Mouse (Mus musculus) adrenal gland, postnatal 10 days (tissue): ENCODE measurements at regions not wholly inside any gene's neighbourhood (a gene's known extent, or its start where the extent isn't known, plus 50 kb on each side); places are given as distances from the start of the nearest gene placed in this dataset.

Source experiments
- DNase-seq: peaks from one replicate; pipeline ENCODE4 v3.0.0; 2021; ENCODE audit warnings: mixed read lengths

DNA sequence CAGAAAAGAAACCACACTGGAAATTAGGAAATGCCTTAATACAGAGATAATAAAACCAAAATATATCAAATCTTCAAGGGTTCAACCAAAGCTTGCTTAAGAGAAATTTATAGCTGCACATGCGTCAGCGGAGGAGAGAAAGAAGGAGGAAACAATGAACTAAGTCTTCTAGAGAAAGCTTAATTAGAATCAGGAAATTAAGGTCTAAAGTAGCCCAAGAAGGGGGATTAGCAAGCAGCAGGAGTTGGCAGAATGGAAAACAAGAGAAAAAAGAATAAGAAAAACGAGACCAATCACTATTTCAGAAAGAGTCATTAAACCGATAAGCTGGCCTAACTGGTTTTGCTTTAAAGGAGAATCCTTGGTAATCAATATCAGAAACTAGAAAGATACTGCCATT is 119.4 kb upstream of the Irf2bp2 start:
- no peak for DNase-seq

DNA sequence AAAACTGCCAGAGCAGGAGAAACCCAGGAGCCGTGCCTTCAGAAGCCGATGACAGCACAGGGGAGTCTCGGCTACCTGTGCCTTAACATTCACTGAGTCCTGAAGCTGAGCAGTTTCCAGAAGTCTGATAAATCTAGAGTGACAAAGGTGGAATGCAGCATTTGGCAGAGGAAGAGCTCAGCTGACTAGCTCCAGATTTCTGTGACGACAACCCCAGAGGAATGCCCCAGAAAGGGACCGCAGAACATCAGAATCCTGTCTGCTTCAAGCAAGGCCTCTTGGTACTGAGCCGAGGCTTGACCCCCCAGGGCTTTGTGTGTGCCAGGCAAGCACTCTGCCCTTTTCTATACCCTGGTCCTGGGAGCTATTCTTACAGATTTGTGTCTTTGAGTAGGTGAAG is 119.0 kb upstream of the Irf2bp2 start:
- peak; percentile 39 for DNase-seq

DNA sequence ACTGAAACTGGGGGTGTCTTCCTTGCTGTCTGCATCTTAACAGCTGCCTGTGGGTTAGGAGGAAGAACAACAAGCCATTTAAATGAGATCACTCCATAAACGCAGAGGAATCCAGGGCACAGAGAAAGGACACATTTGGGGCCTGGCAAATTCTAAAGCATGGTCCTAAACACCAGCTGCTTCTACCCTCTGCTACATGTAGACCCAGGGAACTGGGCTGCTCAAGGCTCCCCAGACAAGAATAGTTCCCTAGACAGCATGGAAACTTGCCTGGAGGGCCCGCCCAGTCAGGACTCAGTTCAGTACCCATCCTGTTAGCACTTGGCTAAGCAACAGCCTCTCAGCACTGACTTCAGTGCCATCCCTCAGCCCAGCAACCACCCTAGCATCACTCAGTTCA is 115.2 kb upstream of the Irf2bp2 start:
- no peak for DNase-seq

DNA sequence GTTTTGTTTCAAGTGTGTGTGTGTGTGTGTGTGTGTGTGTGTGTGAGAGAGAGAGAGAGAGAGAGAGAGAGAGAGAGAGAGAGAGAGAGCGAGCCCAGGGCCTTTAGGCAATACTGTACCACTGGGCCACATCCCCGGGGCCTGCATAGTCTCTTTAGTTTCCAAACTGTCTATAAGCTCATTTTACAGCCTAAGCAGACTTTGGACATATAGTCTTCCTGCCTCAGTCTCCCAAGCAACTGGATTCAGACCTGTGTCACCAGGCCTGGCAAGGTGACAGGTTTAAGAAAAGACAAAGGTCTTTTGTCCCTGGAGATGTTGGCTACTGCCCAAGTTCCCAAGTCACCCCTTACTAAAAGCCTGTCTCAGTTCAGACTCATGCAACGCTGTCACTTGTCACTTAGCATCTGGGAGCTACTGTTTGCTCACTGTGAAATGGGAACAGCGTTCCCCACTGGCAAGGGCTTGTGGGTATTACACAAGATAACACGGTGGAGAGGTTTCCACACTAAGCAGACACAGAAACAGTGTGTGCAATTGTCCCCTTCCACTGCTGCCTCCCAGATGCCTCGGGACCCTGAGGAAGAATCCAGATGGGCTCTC is 113.6 kb upstream of the Irf2bp2 start:
- DNase-seq: no peak

DNA sequence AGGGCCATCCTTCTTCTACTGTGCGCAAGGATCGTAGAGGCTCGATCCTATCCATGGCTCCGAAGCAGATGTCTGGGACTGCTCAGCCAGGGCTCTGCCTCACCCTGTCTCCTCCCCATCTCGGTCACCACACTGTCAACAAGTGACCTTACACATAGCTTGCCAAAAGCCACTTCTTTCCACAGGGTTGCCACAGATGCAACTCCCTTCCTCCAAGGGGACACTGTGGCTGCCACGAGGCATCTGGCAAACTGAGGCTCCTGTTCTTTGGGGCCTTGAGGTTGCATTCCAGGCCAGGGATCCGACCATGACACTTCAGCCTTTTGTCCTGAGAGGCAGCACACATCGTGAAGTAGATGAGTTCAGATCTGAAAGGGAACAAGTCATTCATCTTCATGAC is 112.5 kb upstream of the Irf2bp2 start:
- DNase-seq: no peak

DNA sequence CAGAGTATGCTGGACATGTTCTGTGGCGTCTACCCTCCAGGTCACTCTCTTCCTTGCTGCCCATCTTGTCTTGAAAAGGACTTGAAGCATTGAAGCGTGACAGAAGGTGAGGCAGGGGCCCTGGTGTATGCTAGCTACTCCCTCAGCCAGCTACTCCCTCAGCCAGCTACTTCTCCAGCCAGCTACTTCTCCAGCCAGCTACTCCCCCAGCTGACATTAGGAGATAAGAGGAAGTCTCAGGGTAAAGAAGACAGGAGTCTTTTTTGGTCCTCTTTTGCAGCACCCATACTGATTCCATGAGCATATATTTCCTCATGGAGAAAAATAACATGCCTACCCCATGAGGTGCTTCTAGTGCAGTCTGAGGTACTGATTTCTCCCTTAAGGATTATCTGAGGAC is 111.6 kb upstream of the Irf2bp2 start:
- no peak for DNase-seq

DNA sequence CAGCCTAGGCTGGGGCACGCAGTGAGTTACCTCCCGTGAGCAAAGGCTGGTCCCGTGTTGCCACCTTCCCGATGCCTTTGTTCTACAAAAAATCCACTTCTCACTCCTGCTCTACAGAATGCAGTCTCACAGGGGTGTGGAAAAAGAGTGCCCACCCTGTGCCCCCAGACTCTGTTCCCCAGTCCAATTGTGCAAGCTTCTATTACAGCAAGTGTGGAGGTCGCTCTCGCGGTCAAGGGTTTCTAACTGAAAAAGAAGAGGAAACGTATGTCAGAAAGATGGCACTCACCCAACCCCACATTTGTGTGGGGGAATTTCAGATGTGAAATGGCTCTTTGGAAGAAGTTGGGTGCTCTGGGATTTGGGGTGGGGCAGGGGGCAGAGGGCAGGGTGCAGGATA is 110.9 kb upstream of the Irf2bp2 start:
- no peak for DNase-seq

DNA sequence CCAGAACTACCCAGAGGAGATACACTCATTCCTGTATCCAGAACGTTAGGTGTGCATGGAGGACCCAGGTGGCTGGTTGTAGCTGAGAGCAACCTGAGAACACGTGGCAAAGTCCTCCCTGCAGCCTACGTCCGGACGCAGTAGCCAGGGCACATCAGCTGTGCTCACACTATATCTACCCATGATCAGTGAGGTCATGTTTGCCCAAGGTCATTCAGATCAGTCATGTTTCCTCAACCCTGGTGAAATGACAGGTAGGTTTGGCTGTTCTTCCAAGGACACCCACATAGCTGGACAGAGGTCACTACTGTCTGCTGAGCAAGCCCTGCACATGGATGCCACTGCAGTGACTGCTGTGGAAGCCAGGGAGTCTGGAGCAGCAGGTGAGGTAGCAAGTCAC is 109.8 kb upstream of the Irf2bp2 start:
- no peak for DNase-seq

DNA sequence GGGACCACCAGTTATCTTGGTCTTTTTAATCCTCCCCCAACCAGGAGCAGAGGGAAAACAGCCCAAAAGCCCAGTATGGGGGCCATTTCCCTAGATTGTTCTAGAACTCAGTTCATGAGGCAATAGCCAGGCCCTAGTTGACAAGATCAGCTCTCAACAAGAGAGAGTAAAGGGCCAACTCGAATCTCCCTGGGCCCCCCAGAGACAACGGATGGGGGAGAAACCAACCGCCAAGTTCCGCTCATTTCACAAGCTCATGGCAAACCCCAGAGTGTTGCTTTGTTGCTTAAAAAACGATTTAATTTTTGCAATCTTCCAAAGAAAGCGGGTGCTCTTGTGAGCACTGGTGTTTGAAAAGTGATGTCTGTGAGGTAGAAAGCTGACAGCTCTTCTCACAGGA is 108.5 kb upstream of the Irf2bp2 start:
- DNase-seq: peak; percentile 61

DNA sequence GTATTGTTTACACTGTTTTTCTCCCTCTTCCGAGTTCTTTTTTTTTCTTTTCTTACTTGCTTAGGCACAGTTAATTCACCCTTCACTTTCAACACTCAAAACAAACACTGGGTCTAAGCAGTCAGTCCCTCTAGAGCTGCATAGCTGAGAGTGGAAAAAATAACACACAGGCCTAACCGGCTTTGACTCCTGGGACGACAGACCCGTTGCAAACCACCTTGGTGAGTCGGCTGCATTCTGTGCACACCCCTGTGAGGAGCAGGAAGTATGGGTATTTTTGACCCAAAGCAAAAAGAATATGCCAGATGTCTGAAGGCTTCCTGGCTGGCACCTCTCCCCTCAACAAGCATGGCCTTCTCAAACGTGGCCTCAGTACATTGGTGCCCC is 105.6 kb upstream of the Irf2bp2 start:
- no peak for DNase-seq

DNA sequence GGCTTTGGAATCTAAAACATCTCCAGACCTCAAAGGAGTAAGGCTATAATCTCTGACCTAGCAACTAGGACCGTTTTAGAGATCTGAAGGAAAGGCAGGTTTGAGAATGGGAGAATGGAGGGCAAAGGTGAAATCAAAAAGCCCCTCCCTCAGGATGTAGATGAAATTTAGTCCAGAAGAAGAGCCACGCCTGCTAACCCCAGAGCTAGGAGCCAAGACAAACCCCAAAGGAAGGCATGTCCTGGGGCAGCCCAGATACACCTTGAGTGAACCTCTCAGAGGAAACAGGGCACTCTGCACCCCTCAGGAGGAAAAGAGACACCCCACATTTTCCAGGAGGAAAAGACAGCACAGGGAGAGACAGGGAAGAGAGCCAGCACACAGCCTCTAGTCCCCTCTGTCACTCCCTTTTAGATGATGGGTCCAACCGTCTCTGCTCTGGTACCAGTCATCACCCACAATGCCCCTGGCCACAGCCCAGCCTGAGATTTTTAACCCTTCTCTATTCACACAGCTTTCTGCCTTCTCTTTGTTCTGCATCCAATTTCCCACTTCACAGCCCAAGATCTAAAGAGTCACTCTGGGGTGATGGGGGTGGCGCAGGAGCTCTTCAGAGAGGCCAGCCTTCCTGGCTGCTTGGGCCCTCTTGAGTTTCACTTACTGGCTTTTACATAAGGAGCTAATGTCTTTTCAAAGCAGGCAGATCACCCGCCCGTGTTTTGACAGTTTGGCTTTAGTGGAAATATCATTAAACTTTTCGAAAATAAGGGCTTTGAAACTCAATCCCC is 105.0 kb upstream of the Irf2bp2 start:
- no peak for DNase-seq

DNA sequence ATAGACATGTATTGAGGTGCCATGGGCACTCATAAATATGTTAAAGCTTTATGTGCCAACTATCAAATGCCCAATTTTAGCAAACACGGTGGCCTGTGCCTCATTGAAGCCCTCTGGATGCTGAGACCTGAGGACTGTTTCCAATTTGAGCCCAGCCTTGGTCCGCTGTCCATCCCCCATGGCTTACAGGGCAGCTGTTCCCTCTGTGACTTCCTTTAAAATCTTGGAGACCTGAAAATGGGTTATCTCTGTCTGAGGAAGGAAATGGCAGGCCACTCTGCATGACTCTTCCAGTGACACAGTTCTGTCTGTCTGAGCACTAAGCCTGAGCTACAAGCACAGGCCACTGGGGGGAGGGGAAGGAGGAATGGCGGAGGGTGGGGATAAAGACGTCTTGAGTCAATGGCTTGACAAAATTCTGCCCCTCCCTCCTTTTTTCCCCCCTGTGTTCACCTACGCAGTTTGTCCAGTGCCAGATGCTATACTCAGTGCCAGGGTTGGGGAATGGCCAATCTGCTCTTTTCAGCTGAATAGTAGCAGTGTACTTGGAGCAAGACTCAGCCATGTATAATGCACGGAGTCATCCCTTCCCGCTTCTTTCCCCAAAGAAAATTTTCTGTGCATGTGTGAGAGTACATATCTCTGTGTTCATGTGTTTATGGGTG is 102.7 kb upstream of the Irf2bp2 start:
- no peak for DNase-seq

DNA sequence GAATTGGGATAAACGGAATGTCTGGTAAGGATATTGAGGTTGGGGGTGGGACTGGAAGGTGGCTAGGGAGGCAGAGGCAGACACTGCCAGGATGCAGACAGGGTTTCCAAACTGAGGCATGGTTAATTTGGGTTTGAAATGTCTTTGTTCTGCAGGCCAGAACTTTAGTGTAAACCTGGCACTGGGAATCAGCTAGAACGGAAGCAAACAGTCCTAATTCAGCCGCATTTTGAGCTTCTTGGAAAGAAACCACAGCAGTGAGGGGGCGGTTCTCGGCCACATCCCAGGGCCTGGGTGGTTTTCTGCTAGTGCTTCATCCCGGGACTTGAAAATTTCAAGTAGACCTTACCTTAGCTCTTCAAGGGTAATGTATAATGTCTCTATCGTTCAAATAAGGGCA is 100.6 kb upstream of the Irf2bp2 start:
- no peak for DNase-seq

DNA sequence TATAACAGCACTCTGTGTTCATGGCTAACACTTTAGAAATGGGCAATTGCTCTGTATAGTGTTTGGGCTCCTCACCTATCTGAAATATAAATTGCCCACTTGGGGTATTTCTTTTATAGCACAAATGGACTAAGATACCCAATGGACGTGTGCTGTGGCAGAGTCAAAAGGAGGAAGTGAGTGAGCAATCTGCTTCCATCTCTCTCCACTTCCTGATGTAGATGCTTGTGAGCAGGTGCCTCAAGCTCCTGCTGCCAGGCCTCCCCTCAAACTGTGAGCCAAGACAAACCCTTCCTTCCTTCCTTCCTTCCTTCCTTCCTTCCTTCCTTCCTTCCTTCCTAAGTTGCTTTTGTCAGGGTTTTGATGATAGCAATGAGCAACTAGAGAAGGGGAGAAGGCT is 99.9 kb upstream of the Irf2bp2 start:
- DNase-seq: no peak

DNA sequence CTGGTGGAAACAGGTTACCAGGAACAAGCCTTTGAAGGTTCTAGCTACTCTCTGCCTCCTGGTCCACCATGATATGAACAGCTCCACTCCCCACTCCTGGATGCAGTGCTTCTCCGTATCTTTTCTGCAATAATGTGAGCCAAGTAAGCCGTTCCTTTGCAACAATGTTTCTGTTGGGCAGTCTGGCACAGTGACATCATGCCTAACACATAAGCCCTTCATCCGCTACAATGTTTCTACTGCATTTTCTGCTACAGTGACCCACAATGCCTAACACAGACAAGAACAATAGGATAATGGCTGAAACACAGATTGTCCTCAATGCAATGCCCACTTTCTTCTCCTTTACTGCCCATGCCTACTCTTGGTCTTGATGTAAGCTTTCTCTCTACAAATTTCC is 98.9 kb upstream of the Irf2bp2 start:
- no peak for DNase-seq

DNA sequence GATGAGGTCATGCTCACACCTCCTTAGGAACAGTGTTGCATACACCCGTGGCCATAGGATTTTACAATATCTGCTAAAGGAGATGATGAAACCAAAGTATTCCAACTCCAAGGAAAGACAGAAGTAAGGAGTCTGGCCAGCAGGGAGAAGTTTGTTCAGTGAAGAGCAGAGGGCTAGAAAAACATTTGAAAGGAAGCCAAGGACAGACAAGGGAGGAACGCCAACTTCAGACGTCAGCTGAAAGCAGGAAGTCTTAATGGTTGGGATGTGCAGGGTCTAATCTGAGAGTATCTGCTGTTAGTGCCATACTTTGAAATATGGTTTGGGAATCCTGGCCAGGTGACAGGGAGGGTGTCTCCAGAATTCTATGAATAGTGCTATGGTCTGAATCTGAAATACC is 98.5 kb upstream of the Irf2bp2 start:
- peak; percentile 78 for DNase-seq

DNA sequence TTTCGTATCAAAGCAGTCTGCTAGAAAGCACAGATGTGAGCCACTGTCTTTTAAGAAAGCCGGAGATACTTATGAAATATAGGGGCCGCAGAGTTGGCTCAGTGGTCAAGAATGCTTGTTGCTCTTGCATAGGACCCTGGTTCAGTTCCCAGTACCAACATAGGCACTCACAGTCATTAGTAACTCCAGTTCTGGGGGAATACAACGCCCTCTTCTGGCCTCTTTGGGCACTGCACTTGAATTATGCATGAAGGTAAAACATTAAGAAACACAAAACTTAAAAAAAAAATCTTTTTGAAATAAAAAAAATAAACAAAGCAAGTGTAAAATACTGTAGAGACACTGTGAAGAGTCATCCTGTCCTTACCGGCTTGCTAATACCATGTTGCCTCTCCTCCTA is 94.7 kb upstream of the Irf2bp2 start:
- no peak for DNase-seq

DNA sequence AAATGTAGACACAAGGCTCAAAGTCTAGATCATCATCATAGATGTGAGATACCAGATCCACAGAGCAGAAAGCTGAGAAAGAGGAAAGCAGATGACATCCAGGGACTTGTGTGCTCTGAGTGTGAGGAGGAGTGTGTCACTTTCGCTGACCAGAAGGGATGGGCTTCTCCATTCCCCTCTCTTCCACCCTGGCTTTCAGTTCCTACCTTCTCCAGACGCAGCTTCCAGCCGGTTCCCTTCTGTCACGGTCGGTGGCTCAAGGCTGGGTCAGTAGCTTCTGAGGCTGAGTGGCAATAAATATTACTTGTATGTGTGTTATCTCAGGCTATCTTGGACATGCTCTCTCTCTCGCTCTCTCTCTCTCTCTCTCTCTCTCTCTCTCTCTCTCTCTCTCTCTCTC is 94.2 kb upstream of the Irf2bp2 start:
- DNase-seq: no peak

DNA sequence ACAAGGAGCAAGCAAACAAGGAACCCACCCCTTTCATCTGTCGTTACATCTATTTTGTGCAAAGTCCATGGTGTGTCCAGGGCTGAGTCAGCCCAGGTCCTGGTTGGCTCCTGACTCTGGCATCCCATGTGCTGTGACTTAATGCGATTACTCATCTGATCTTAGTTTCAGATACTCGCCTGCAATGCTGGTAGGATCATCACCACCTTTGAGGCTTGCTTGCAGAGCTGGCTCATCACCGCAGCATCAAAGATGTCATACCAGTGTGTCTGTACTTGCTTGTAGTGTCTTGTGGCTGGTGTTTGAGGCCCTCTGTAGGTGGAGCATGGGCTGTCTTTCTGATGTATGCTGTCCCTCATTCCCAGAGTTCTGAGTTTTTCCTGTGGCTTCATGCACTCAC is 93.0 kb upstream of the Irf2bp2 start:
- DNase-seq: peak; percentile 41

DNA sequence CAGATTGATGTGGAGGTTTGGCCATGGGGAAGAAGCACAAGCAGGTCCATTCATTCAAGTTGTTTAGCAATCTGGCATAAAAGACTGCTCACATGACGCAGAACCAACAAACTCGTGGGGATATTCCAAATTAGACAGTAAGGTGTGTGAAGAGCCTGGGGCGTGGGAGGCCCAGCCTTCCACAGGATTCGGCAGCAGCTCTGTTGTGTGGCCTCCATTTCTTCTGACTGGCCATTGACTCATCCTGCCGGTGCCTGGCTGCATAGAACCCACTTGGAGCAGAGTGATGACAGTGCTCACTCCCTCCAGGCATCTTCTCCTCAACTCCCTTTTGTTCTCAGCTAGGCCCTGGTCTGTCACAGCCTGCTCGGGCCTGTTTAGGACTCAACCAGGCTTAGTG is 91.6 kb upstream of the Irf2bp2 start:
- no peak for DNase-seq

DNA sequence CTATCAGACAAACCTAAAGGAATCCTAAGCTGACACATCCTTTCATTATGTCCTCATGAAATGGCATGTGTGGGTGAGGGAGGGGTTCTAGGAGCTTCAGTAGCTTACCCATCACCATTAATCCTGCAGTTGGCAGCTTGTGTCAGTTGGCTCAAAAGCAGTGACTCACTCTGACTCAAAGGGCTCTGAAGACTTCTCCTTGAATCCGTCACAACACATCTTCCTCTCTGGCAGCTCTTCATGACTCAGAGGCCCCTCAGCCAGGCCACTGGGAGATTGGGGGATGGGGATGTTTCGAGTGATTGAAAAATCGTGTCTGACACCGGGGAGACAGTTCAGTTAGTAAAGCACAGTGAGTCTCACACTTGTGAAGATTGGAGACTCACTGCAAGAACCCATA is 90.2 kb upstream of the Irf2bp2 start:
- DNase-seq: peak; percentile 80

DNA sequence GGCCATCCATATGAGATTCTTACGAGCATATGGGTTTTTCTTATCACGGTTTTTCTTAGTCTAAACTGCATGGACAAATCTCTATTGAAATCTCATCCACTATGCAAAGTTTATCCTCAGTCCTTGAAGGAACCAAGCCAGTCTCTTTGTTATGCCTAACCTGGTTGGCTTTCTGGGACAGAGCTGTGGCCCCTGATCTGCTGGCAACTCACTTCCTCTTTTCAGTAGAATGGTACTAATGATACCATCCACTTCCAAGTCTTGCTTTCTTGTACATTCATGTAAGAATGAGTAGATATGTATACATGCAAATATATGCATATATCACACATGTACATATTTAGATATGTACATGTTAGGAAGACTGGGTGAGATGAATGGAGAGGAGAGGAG is 89.8 kb upstream of the Irf2bp2 start:
- DNase-seq: no peak

DNA sequence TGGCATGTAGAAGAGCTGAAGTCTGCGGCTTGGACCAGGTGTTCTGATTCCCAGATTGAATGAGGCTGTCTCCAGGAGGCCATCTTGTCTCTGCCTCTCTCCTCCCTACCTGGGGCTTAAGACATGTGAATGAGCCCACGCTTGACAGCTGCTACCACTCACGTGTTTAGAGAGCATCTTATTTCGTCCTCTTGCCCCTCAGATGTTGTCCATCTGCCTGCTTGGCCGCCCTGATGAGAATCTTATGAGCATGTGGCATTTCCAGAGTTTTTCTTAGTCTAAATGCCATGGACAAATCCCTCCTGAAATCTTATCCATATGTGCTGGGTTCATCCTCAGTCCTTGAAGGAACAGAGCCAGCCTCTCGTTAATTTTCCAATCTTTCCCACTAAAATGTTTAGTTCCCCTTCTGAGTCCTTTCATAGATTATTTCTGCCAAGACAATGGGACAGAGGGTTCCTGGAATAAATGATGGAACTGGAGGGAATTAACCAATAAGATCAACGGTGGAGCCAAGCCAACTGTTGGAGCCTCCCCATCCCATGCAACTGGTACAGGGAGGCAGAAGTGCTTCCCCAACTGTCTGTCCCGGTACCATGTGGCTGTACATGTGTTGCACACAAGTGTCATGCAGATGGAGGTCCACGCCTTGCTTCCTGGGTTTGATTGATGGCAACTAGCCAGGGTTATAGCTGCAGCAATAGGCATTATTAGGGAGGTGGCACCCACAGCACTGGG is 89.2 kb upstream of the Irf2bp2 start:
- DNase-seq: no peak
